Mouse (Mus musculus) lung, embryonic 16.5 days (tissue): ENCODE data around the gene Cyp3a13. TPM values are rescaled to one million over a fixed set of nuclear protein-coding genes. Genes with fewer than 3 reads are reported as not detected.
"Not testable (repeated sequence)": the region's sequence is repeated elsewhere in the genome, so short reads cannot be mapped to it uniquely, and the experiment has no call there.

ENCODE experiments used
- ATAC-seq: fragments of 200-750 bp; cut with Nextera tagmentation; 2 replicates; pipeline ENCODE4 v1.8.0; 2017; ENCODE audit warnings: low read depth, mild to moderate bottlenecking, moderate library complexity
- H3K27ac ChIP-seq: fragments of 300-500 bp; sonication (generic); 2 replicates; pipeline ENCODE4 v1.5.1; 2014; ENCODE audit warnings: mild to moderate bottlenecking, control low read depth, low read length
- H3K27me3 ChIP-seq: fragments of 300-500 bp; sonication (generic); 2 replicates; pipeline ENCODE4 v1.6.1; 2014; ENCODE audit warnings: low read depth, low read length, mixed read lengths; ENCODE audit not compliant: control insufficient read depth, insufficient read depth
- H3K36me3 ChIP-seq: fragments of 300-500 bp; sonication (generic); 2 replicates; pipeline ENCODE4 v1.6.1; 2014; ENCODE audit warnings: low read length; ENCODE audit not compliant: control insufficient read depth, insufficient read depth
- H3K4me1 ChIP-seq: fragments of 300-500 bp; sonication (generic); replicated peaks from 2 replicates; pipeline ENCODE4 v1.6.1; 2014; ENCODE audit warnings: low read length, mixed read lengths; ENCODE audit not compliant: control insufficient read depth, insufficient read depth
- H3K4me2 ChIP-seq: fragments of 300-500 bp; sonication (generic); 2 replicates; pipeline ENCODE4 v1.6.1; 2014; ENCODE audit warnings: low read depth, low read length, control low read depth
- H3K4me3 ChIP-seq: fragments of 300-500 bp; sonication (generic); 2 replicates; pipeline ENCODE4 v1.5.1; 2014; ENCODE audit warnings: mild to moderate bottlenecking, low read length, control low read depth
- H3K9ac ChIP-seq: fragments of 300-500 bp; sonication (generic); 2 replicates; pipeline ENCODE4 v1.6.1; 2014; ENCODE audit warnings: low read length, control low read depth
- H3K9me3 ChIP-seq: fragments of 300-500 bp; sonication (generic); 2 replicates; pipeline ENCODE4 v1.6.1; 2016; ENCODE audit warnings: low read length; ENCODE audit not compliant: control insufficient read depth
- WGBS: fragments of 180-500 bp; shearing (Covaris S2); extraction: QIAGEN DNeasy Blood & Tissue Kit; methylation state at CpG from one replicate; pipeline ENCODE4 v1.1.7; 2014; 5-methylcytosine and 5-hydroxymethylcytosine counted together
- polyA plus RNA-seq: library from polyadenylated mRNA; unstranded; fragments of >200 nt; fragmentation: Nextera tagmentation; extraction: Ambion mirVana; gene quantifications from 2 replicates; pipeline ENCODE4 v1.2.1, GENCODE M21; 2015

Cyp3a13 gene
- polyA plus RNA-seq, 1 experiment from 2014 or later = 0.77 TPM

DNA sequence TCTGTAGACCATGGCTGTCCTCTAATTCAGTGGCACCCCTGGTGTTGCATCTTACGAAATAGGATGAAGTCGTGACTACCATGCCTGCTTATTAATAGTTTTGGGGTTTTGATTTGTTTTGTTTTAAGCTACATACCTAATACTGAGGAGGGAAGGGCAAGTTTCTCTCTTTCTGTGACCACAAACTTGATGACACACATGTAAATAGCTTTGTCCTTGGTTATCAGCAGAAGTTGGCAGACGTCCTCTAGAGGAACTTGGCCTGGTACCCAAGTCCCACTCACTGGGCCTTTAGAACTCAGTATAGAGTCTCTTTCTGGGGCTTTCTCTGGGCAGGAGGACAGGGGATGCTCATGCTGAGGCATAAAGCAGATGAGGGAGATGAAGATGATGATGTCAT is 38.1 kb downstream of the Cyp3a13 start:
- WGBS = 66% methylated on average over 3 of the region's 3 CpGs
- H3K9me3 ChIP-seq = no peaks in the 10 kb centered on the region
- no peak overlapping the region for H3K4me2 ChIP-seq
- no peak for ATAC-seq
- no peak overlapping the region for H3K27ac ChIP-seq
- no peaks in the 10 kb centered on the region for H3K27me3 ChIP-seq
- no peak overlapping the region for H3K4me3 ChIP-seq
- no peaks in the 10 kb centered on the region for H3K4me1 ChIP-seq
- no peak overlapping the region for H3K9ac ChIP-seq
- H3K36me3 ChIP-seq = no peaks in the 10 kb centered on the region

DNA sequence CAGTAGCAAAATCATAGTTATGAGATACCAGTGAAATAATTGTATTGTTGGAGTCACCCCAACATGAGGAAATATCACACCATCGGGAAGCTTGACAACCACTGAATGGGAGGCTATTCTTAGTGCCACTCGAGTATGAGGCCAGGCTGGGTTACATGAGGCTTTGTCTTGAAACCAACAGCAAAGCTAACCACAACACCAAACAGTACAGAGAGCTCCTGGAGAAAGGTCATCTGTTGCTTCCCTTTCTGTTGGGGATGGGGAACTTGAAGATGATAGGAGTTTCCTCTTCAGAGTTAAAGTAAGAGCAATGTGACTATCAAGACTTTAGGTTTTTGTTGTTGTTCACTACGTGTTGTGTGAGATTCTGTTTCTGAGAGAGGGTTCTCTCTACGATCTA is 38.5 kb downstream of the Cyp3a13 start:
- H3K4me1 ChIP-seq = no peaks in the 10 kb centered on the region
- no peak overlapping the region for H3K4me2 ChIP-seq
- no peaks in the 10 kb centered on the region for H3K36me3 ChIP-seq
- no peaks in the 10 kb centered on the region for H3K27me3 ChIP-seq
- no peak for ATAC-seq
- H3K27ac ChIP-seq = no peak overlapping the region
- H3K9me3 ChIP-seq = no peaks in the 10 kb centered on the region
- no peak overlapping the region for H3K9ac ChIP-seq
- WGBS = 75% methylated on average over 4 of the region's 4 CpGs
- no peak overlapping the region for H3K4me3 ChIP-seq

DNA sequence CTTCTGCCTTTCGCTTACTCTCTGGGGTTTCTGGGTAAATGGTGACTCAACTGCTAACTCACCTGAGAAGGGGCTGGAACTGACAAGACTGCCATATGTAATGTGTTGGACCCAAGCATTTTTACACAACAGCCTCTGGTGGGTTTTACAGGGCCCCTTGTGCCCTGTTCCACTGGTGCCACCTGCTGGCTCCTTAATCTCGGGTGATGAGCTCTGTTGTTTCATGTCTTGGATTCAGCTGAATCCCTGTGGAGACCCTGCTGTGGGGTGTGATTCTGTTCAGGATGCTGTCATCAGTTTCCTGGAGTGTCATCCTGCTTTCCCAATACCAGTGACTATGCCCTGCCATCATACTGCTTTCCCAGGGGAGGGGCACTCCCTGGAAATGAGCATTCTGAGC is 43.6 kb downstream of the Cyp3a13 start:
- Histone ChIP-seq H3K4me2 (no peak overlapping the region), H3K27ac (no peak overlapping the region), H3K9ac (no peak overlapping the region), H3K4me3 (no peak overlapping the region), H3K4me1 (no peaks in the 10 kb centered on the region), H3K36me3 (no peaks in the 10 kb centered on the region), H3K9me3 (no peaks in the 10 kb centered on the region), H3K27me3 (no peaks in the 10 kb centered on the region)
- 56% methylated on average over 2 of the region's 2 CpGs for WGBS
- ATAC-seq = no peak

DNA sequence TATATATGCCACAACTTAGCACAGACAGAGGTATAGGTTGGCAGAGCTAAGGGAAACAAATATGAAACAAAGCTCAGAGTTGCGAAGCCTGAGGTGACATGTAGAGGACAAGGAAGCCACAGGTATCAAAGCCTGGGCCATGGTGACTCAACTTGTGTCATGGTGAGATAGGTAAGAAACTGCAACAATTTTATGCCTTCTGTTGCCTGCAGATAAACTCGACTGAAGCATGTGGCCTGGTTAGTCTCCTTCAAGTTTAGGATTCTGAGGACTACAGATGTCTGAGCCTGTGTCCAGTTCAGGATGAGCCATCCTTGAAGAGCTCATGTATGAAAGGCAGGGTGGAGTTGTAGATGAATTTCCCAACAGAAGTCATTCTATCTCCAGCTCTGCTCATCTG is 46.4 kb downstream of the Cyp3a13 start:
- H3K27me3 ChIP-seq = no peaks in the 10 kb centered on the region
- no peak overlapping the region for H3K9ac ChIP-seq
- no peaks in the 10 kb centered on the region for H3K9me3 ChIP-seq
- no peaks in the 10 kb centered on the region for H3K4me1 ChIP-seq
- H3K27ac ChIP-seq = no peak overlapping the region
- WGBS = 66% methylated on average over 2 of the region's 2 CpGs
- no peak overlapping the region for H3K4me3 ChIP-seq
- no peak for ATAC-seq
- no peak overlapping the region for H3K4me2 ChIP-seq
- H3K36me3 ChIP-seq = no peaks in the 10 kb centered on the region

DNA sequence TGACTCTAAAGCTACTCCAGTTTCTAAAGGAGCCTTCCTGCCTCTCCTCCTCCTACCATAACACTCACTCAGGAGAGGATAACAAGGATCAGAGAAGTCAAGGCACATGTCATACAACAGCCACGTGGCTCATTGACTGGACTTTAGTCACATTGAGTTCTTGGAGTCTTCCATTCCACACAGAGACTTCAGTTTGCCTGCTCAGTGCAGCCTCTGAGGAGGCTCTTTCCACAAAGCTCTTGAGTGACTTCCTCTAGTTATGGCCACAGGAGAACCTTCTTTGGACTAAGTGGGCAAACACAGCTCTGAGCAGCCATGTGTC is 49.1 kb downstream of the Cyp3a13 start:
- H3K27ac ChIP-seq, H3K36me3 ChIP-seq, H3K27me3 ChIP-seq, H3K4me2 ChIP-seq, ATAC-seq, H3K9me3 ChIP-seq, H3K4me1 ChIP-seq, H3K9ac ChIP-seq, H3K4me3 ChIP-seq: not testable (repeated sequence)
- WGBS = 29% methylated on average over 1 of the region's 1 CpGs

DNA sequence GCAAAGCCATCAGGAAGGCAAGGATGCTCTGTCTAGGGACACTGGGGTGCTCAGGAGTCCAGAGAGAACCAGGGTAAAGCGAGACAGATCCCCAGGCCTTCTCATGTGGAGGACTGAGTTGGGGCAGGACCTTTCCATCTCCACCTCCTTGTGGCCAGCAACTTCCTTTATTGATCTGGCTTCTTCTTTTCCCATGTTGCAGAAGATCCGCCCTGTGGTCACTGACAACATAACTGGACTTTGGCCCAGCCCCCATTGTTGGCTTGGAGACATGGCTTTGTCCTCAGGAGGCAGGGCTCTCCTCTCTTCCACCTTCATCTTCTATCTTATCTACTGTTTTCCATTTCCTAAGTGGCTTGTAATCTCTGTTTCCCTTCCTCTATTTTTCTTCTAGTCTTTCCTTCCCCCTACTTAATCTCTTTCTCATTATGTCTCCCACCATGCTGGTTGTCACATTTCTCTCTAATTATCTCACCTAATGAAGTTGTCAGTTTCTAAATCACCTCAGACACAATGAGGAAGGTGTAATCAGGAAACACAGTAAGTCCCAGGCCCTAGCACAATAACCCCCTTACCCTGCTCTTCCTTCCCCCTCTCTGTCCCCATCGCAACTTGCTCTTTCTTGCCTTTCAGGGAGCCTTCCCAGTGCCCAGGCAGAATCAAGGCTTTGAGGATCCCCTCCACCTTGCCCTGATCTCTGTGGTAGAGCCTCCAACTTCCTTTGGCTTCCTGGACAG is 49.6 kb downstream of the Cyp3a13 start, which contains the start of gene Pilrb2:
Gene Pilrb2, minus strand, starts transcription at position 172 of the 737 bp plus-strand sequence.
- not testable (repeated sequence) for ATAC-seq, H3K27me3 ChIP-seq, H3K27ac ChIP-seq, H3K9ac ChIP-seq, H3K36me3 ChIP-seq, H3K4me3 ChIP-seq, H3K9me3 ChIP-seq, H3K4me1 ChIP-seq, H3K4me2 ChIP-seq
- 69% methylated on average over 2 of the region's 3 CpGs for WGBS

DNA sequence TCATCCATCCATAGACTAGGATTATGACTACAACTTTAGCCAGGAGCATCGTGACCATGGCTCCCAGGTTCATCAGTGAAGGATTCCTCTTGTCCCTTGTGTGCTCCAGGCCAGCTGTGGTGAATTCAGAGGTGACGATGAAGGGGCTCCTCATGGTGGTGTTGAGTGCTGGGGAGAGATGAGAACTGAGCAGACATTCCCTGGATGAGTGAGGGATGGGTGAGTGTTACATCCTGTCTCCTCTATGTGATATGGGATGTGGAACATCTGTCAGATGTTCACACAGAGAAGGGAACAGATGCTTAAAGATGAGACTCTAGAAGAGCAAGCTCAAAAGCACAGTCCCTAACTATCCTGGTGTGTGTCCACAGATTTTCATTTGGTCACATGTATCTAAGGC is 52.8 kb downstream of the Cyp3a13 start:
- H3K27ac ChIP-seq, H3K27me3 ChIP-seq, H3K9ac ChIP-seq, H3K9me3 ChIP-seq, H3K4me2 ChIP-seq, H3K4me1 ChIP-seq, H3K36me3 ChIP-seq, H3K4me3 ChIP-seq: not testable (repeated sequence)
- WGBS = 38% methylated on average over 2 of the region's 2 CpGs
- ATAC-seq = peak; percentile 93

DNA sequence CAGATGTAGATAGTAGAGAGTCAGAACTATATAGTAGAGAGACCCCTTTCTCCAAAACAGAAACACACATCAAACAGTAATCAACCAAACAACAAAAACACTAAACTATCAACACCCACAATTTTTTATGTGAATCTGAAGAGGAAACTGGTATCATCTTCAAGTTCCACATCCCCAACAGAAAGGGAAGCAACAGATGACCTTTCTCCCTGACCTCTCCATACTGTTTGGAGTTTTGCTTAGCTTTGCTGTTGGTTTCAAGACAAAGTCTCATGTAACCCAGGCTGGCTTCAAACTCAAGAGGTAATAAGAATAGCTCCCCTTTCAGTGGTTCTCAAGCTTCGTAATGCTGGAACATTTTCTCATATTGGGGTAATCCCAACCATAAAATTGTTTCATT is 57.4 kb downstream of the Cyp3a13 start:
- H3K27ac ChIP-seq, H3K4me2 ChIP-seq, H3K36me3 ChIP-seq, H3K4me1 ChIP-seq, H3K27me3 ChIP-seq, H3K9ac ChIP-seq, H3K9me3 ChIP-seq, H3K4me3 ChIP-seq, ATAC-seq: not testable (repeated sequence)
- 89% methylated on average over 1 of the region's 1 CpGs for WGBS

DNA sequence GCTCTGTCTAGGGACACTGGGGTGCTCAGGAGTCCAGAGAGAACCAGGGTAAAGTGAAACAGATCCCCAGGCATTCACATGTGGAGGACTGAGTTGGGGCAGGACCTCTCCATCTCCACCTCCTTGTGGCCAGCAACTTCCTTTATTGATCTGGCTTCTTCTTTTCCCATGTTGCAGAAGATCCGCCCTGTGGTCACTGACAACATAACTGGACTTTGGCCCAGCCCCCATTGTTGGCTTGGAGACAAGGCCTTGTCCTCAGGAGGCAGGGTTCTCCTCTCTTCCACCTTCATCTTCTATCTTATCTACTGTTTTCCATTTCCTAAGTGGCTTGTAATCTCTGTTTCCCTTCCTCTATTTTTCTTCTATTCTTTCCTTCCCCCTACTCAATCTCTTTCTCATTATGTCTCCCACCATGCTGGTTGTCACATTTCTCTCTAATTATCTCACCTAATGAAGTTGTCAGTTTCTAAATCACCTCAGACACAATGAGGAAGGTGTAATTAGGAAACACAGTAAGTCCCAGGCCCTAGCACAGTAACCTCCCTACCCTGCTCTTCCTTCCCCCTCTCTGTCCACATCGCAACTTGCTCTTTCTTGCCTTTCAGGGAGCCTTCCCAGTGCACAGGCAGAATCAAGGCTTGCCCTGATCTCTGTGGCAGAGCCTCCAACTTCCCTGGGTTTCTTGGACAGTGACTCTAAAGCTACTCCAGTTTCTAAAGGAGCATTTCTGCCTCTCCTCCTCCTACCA is 63.3 kb downstream of the Cyp3a13 start, which contains the start of gene Pilrb1:
Gene Pilrb1, minus strand, starts transcription at position 147 of the 751 bp plus-strand sequence.
- H3K27me3 ChIP-seq, H3K27ac ChIP-seq, H3K9me3 ChIP-seq, H3K4me3 ChIP-seq, H3K4me2 ChIP-seq, H3K36me3 ChIP-seq, H3K4me1 ChIP-seq, H3K9ac ChIP-seq, ATAC-seq: not testable (repeated sequence)
- WGBS = 73% methylated on average over 2 of the region's 2 CpGs
